Mouse (Mus musculus) liver, adult 2 months (tissue): ENCODE data around the gene Pak3.

Source experiments
- CTCF ChIP-seq: fragments of 200-500 bp; IDR thresholded peaks from 2 replicates; pipeline ENCODE4 v1.5.1; 2011; ENCODE audit warnings: low read depth, low read length, control low read depth
- POLR2A ChIP-seq: fragments of 200-500 bp; IDR thresholded peaks from 2 replicates; pipeline ENCODE4 v1.6.1; 2011; ENCODE audit warnings: low read length, control low read depth; ENCODE audit not compliant: insufficient read depth; ENCODE audit errors: extremely low read depth

GRCm38 (mm10) chrX:143573691-143574090 is 55.3 kb downstream of the Pak3 start:
- TF ChIP-seq CTCF (no peak), POLR2A (no peak)
